Mouse (Mus musculus) retina, postnatal 7 days (tissue): Measurements from ENCODE around the gene Elp4.

Experiments
- DNase-seq: peaks from one replicate; pipeline ENCODE4 v3.0.0-alpha.2; 2012; ENCODE audit warnings: low read depth, low spot score

The Elp4 gene

GRCm38 (mm10) chr2:105903896-105904756, at the start of gene Elp4, which contains the start of gene Immp1l:
TSS of gene Elp4 (minus strand) at chr2:105904564.
TSS of gene Immp1l (plus strand) at chr2:105904638.
- peak; percentile 98 for DNase-seq

- DNase-seq = no peak
Observed at GRCm38 (mm10) chr2:105953862-105954261, 49.5 kb upstream of the Elp4 start.

GRCm38 (mm10) chr2:105951350-105951940, 47.1 kb upstream of the Elp4 start:
- DNase-seq = no peak

GRCm38 (mm10) chr2:105950131-105950530, 45.8 kb upstream of the Elp4 start:
- no peak for DNase-seq

- no peak for DNase-seq
Observed at GRCm38 (mm10) chr2:105917623-105918346, 13.4 kb upstream of the Elp4 start.

GRCm38 (mm10) chr2:105916671-105917070, 12.3 kb upstream of the Elp4 start:
- no peak for DNase-seq

GRCm38 (mm10) chr2:105913655-105914366, 9.4 kb upstream of the Elp4 start:
- no peak for DNase-seq

- DNase-seq = no peak
Observed at GRCm38 (mm10) chr2:105910611-105911010, 6.2 kb upstream of the Elp4 start.

GRCm38 (mm10) chr2:105908351-105908750, 4.0 kb upstream of the Elp4 start:
- DNase-seq = no peak

- no peak for DNase-seq
Observed at GRCm38 (mm10) chr2:105904757-105905146, 388 bp upstream of the Elp4 start.

GRCm38 (mm10) chr2:105890816-105891215, 13.5 kb downstream of the Elp4 start:
- DNase-seq = no peak

GRCm38 (mm10) chr2:105873403-105873802, 31.0 kb downstream of the Elp4 start:
- no peak for DNase-seq

- DNase-seq = peak; percentile 2
Observed at GRCm38 (mm10) chr2:105854740-105855139, 49.6 kb downstream of the Elp4 start.

- DNase-seq = no peak
Observed at GRCm38 (mm10) chr2:105852971-105853370, 51.4 kb downstream of the Elp4 start.

- DNase-seq = no peak
Observed at GRCm38 (mm10) chr2:105851714-105852293, 52.6 kb downstream of the Elp4 start.

- no peak for DNase-seq
Observed at GRCm38 (mm10) chr2:105843151-105843550, 61.2 kb downstream of the Elp4 start.

- no peak for DNase-seq
Observed at GRCm38 (mm10) chr2:105817965-105818364, 86.4 kb downstream of the Elp4 start.

GRCm38 (mm10) chr2:105815170-105815569, 89.2 kb downstream of the Elp4 start:
- DNase-seq = no peak

GRCm38 (mm10) chr2:105813041-105813440, 91.3 kb downstream of the Elp4 start:
- DNase-seq = no peak

- DNase-seq = no peak
Observed at GRCm38 (mm10) chr2:105810286-105810685, 94.1 kb downstream of the Elp4 start.

GRCm38 (mm10) chr2:105806571-105806970, 97.8 kb downstream of the Elp4 start:
- no peak for DNase-seq
